Mouse (Mus musculus) neural tube, embryonic 13.5 days (tissue): ENCODE measurements around the gene Itga9. TPM values are rescaled to one million over a fixed set of nuclear protein-coding genes. Genes with fewer than 3 reads are reported as not detected.
A peak's percentile ranks its signal among the peaks of the same experiment; 100 is the strongest.

Experiments
- ATAC-seq: fragments of 200-750 bp; cut with Nextera tagmentation; 2 replicates; pipeline ENCODE4 v1.8.0; 2017; ENCODE audit warnings: low read depth, mild to moderate bottlenecking, moderate TSS enrichment, moderate library complexity
- H3K27ac ChIP-seq: fragments of 300-500 bp; sonication (generic); replicated peaks from 2 replicates; pipeline ENCODE4 v1.5.1; 2015; ENCODE audit warnings: moderate library complexity, mild to moderate bottlenecking, inconsistent platforms
- H3K27me3 ChIP-seq: fragments of 300-500 bp; sonication (generic); 2 replicates; pipeline ENCODE4 v1.6.1; 2015; ENCODE audit warnings: mild to moderate bottlenecking, inconsistent platforms
- H3K36me3 ChIP-seq: fragments of 300-500 bp; sonication (generic); 2 replicates; pipeline ENCODE4 v1.6.1; 2015; ENCODE audit warnings: mild to moderate bottlenecking, inconsistent platforms
- H3K4me1 ChIP-seq: fragments of 300-500 bp; sonication (generic); replicated peaks from 2 replicates; pipeline ENCODE4 v1.6.1; 2015; ENCODE audit warnings: inconsistent platforms
- H3K4me2 ChIP-seq: fragments of 300-500 bp; sonication (generic); 2 replicates; pipeline ENCODE4 v1.6.1; 2015; ENCODE audit warnings: inconsistent platforms, mild to moderate bottlenecking, moderate library complexity
- H3K4me3 ChIP-seq: fragments of 300-500 bp; sonication (generic); 2 replicates; pipeline ENCODE4 v1.5.1; 2015; ENCODE audit warnings: mild to moderate bottlenecking, inconsistent platforms
- H3K9ac ChIP-seq: fragments of 300-500 bp; sonication (generic); 2 replicates; pipeline ENCODE4 v1.6.1; 2015; ENCODE audit warnings: moderate library complexity, mild to moderate bottlenecking, inconsistent platforms
- H3K9me3 ChIP-seq: fragments of 300-500 bp; sonication (generic); 2 replicates; pipeline ENCODE4 v1.6.1; 2016; ENCODE audit warnings: inconsistent platforms
- WGBS: fragments of 180-500 bp; shearing (Covaris S2); methylation state at CpG from one replicate; pipeline ENCODE4 v1.1.7; 2015; 5-methylcytosine and 5-hydroxymethylcytosine counted together
- polyA plus RNA-seq: library from polyadenylated mRNA; unstranded; fragments of >200 nt; fragmentation: Nextera tagmentation; extraction: Ambion mirVana; gene quantifications from 2 replicates; pipeline ENCODE4 v1.2.1, GENCODE M21; 2015

Gene Itga9
- polyA plus RNA-seq, 1 experiment from 2014 or later = 3.5 TPM

- Histone ChIP-seq H3K27me3 (peaks cover 74% of the 10 kb centered on the region), H3K9me3 (no peaks in the 10 kb centered on the region), H3K4me2 (0 out of 2 replicates have a peak overlapping the region, but pooled peaks have one; percentile 6), H3K4me1 (peaks cover 41% of the 10 kb centered on the region), H3K9ac (no peak overlapping the region), H3K36me3 (no peaks in the 10 kb centered on the region), H3K27ac (no peak overlapping the region), H3K4me3 (no peak overlapping the region)
- ATAC-seq = no peak
- 41% methylated on average over 4 of the region's 4 CpGs for WGBS
Measured at GRCm38 (mm10) chr9:118608556-118608955, 2.1 kb downstream of the Itga9 start.

GRCm38 (mm10) chr9:118610060-118610459, 3.6 kb downstream of the Itga9 start:
- Histone ChIP-seq H3K4me1 (peaks cover 41% of the 10 kb centered on the region), H3K4me2 (no peak overlapping the region), H3K9ac (no peak overlapping the region), H3K36me3 (no peaks in the 10 kb centered on the region), H3K9me3 (no peaks in the 10 kb centered on the region), H3K4me3 (no peak overlapping the region), H3K27ac (no peak overlapping the region), H3K27me3 (peaks cover 68% of the 10 kb centered on the region)
- no peak for ATAC-seq
- WGBS = 63% methylated on average over 10 of the region's 10 CpGs

- H3K9me3 ChIP-seq = no peaks in the 10 kb centered on the region
- H3K4me1 ChIP-seq = peaks cover 40% of the 10 kb centered on the region
- H3K4me3 ChIP-seq = no peak overlapping the region
- H3K9ac ChIP-seq = no peak overlapping the region
- 53% methylated on average over 14 of the region's 14 CpGs for WGBS
- peaks cover 61% of the 10 kb centered on the region for H3K27me3 ChIP-seq
- no peak overlapping the region for H3K27ac ChIP-seq
- H3K36me3 ChIP-seq = no peaks in the 10 kb centered on the region
- H3K4me2 ChIP-seq = 0 out of 2 replicates have a peak overlapping the region, but pooled peaks have one; percentile 24
- ATAC-seq = no peak
Measured at GRCm38 (mm10) chr9:118611111-118611541, 4.6 kb downstream of the Itga9 start.

GRCm38 (mm10) chr9:118611958-118612581, 5.6 kb downstream of the Itga9 start:
- WGBS = 54% methylated on average over 20 of the region's 20 CpGs
- peaks cover 61% of the 10 kb centered on the region for H3K27me3 ChIP-seq

GRCm38 (mm10) chr9:118617237-118617636, 10.7 kb downstream of the Itga9 start:
- no peak for ATAC-seq
- no peaks in the 10 kb centered on the region for H3K36me3 ChIP-seq

More at GRCm38 (mm10) chr9:118611958-118612581, 5.6 kb downstream of the Itga9 start:
- Histone ChIP-seq H3K4me3 (no peak overlapping the region), H3K36me3 (no peaks in the 10 kb centered on the region), H3K9me3 (no peaks in the 10 kb centered on the region), H3K4me2 (peak overlapping the region; percentile 19), H3K9ac (no peak overlapping the region), H3K4me1 (peaks cover 34% of the 10 kb centered on the region), H3K27ac (no peak overlapping the region)
- no peak for ATAC-seq

GRCm38 (mm10) chr9:118618732-118619250, 12.3 kb downstream of the Itga9 start:
- 89% methylated on average over 3 of the region's 3 CpGs for WGBS
- Histone ChIP-seq H3K9ac (no peak overlapping the region), H3K4me3 (no peak overlapping the region), H3K36me3 (no peaks in the 10 kb centered on the region), H3K27me3 (peaks cover 8% of the 10 kb centered on the region; the same call in 1 of the 2 replicates), H3K9me3 (no peaks in the 10 kb centered on the region), H3K27ac (no peak overlapping the region), H3K4me2 (no peak overlapping the region), H3K4me1 (0 out of 2 replicates have a peak, but pooled peaks cover 4% of the 10 kb centered on the region)
- no peak for ATAC-seq

More at GRCm38 (mm10) chr9:118617237-118617636, 10.7 kb downstream of the Itga9 start:
- peaks cover 21% of the 10 kb centered on the region for H3K27me3 ChIP-seq
- no peak overlapping the region for H3K4me2 ChIP-seq
- 69% methylated on average over 5 of the region's 5 CpGs for WGBS
- no peak overlapping the region for H3K9ac ChIP-seq
- H3K27ac ChIP-seq = no peak overlapping the region
- peaks cover under 1% of the 10 kb centered on the region; the same call in 1 of the 2 replicates for H3K4me1 ChIP-seq
- H3K9me3 ChIP-seq = no peaks in the 10 kb centered on the region
- no peak overlapping the region for H3K4me3 ChIP-seq

- no peaks in the 10 kb centered on the region for H3K36me3 ChIP-seq
- peaks cover 19% of the 10 kb centered on the region; the same call in 1 of the 2 replicates for H3K4me1 ChIP-seq
- no peak overlapping the region for H3K4me3 ChIP-seq
- ATAC-seq = no peak
- peaks cover 7% of the 10 kb centered on the region; the same call in 1 of the 2 replicates for H3K27me3 ChIP-seq
- 58% methylated on average over 4 of the region's 4 CpGs for WGBS
- H3K4me2 ChIP-seq = no peak overlapping the region
- no peak overlapping the region for H3K9ac ChIP-seq
- H3K27ac ChIP-seq = no peak overlapping the region
- no peaks in the 10 kb centered on the region for H3K9me3 ChIP-seq
Measured at GRCm38 (mm10) chr9:118620807-118621206, 14.3 kb downstream of the Itga9 start.

- Histone ChIP-seq H3K36me3 (no peaks in the 10 kb centered on the region), H3K27ac (no peak overlapping the region), H3K4me1 (peaks cover 19% of the 10 kb centered on the region; the same call in 1 of the 2 replicates), H3K9ac (no peak overlapping the region), H3K27me3 (peaks cover 7% of the 10 kb centered on the region; the same call in 1 of the 2 replicates), H3K4me3 (no peak overlapping the region), H3K9me3 (no peaks in the 10 kb centered on the region), H3K4me2 (no peak overlapping the region)
- WGBS = 92% methylated on average over 6 of the region's 6 CpGs
- no peak for ATAC-seq
Measured at GRCm38 (mm10) chr9:118621691-118622090, 15.2 kb downstream of the Itga9 start.

GRCm38 (mm10) chr9:118622376-118623166, 16.1 kb downstream of the Itga9 start:
- ATAC-seq = no peak
- 83% methylated on average over 18 of the region's 18 CpGs for WGBS

GRCm38 (mm10) chr9:118623483-118623882, 17.0 kb downstream of the Itga9 start:
- peaks cover 7% of the 10 kb centered on the region; the same call in 1 of the 2 replicates for H3K27me3 ChIP-seq
- no peak overlapping the region for H3K4me3 ChIP-seq
- no peaks in the 10 kb centered on the region for H3K36me3 ChIP-seq
- no peak for ATAC-seq
- no peaks in the 10 kb centered on the region for H3K9me3 ChIP-seq
- H3K4me1 ChIP-seq = peaks cover 19% of the 10 kb centered on the region; the same call in 1 of the 2 replicates
- WGBS = 69% methylated on average over 9 of the region's 9 CpGs
- H3K4me2 ChIP-seq = no peak overlapping the region
- H3K27ac ChIP-seq = no peak overlapping the region
- H3K9ac ChIP-seq = no peak overlapping the region

More at GRCm38 (mm10) chr9:118622376-118623166, 16.1 kb downstream of the Itga9 start:
- no peak overlapping the region for H3K4me2 ChIP-seq
- H3K27ac ChIP-seq = no peak overlapping the region
- H3K36me3 ChIP-seq = no peaks in the 10 kb centered on the region
- peaks cover 19% of the 10 kb centered on the region; the same call in 1 of the 2 replicates for H3K4me1 ChIP-seq
- no peak overlapping the region for H3K9ac ChIP-seq
- no peaks in the 10 kb centered on the region for H3K9me3 ChIP-seq
- H3K27me3 ChIP-seq = peaks cover 7% of the 10 kb centered on the region; the same call in 1 of the 2 replicates
- H3K4me3 ChIP-seq = no peak overlapping the region

- 56% methylated on average over 7 of the region's 7 CpGs for WGBS
- no peak overlapping the region for H3K4me3 ChIP-seq
- ATAC-seq = no peak
- no peak overlapping the region for H3K27ac ChIP-seq
- H3K9me3 ChIP-seq = no peaks in the 10 kb centered on the region
- peaks cover 4% of the 10 kb centered on the region; the same call in 1 of the 2 replicates for H3K27me3 ChIP-seq
- H3K9ac ChIP-seq = no peak overlapping the region
- no peak overlapping the region for H3K4me2 ChIP-seq
- no peaks in the 10 kb centered on the region for H3K36me3 ChIP-seq
- H3K4me1 ChIP-seq = peaks cover 19% of the 10 kb centered on the region; the same call in 1 of the 2 replicates
Measured at GRCm38 (mm10) chr9:118624146-118624545, 17.7 kb downstream of the Itga9 start.
